In genomic region chr7:90042364-90042763, GRCm38 (mm10) we compare ENCODE assay signal across 10 mouse cellular contexts.
DNase-seq lines count a peak whose midpoint lies in the region; ATAC-seq and TF ChIP-seq lines count a peak whose summit lies in the region.
"Had no signal": no experiment of that assay in that cellular context is flagged by ENCODE, and none has a peak within 500 bp of the region (broad histone marks: within the 10 kb centered on the region; RNA-seq: fewer than 3 reads in every experiment).

No protein-coding gene starts in this region.

- H3K36me3 ChIP-seq in embryonic facial prominence, embryonic 12.5 days: no peaks in the 10 kb centered on the region
- no peaks in the 10 kb centered on the region for H3K36me3 ChIP-seq in liver, embryonic 15.5 days (replicated peaks)
- no peaks in the 10 kb centered on the region for H3K36me3 ChIP-seq in hindbrain, postnatal 0 days (ENCODE audit: insufficient read depth, low read length)
- H3K36me3 ChIP-seq: hindbrain, embryonic 15.5 days had no signal

- no peak for ATAC-seq in embryonic facial prominence, embryonic 12.5 days (ENCODE audit: insufficient number of reproducible peaks, insufficient read depth, low FRiP score, low TSS enrichment)
- ATAC-seq in liver, embryonic 15.5 days (ENCODE audit: insufficient read depth): peak; percentile 83
- ATAC-seq in hindbrain, postnatal 0 days: no peak

- WGBS in embryonic facial prominence, embryonic 12.5 days: 88% methylated on average over 7 of the region's 7 CpGs
- WGBS in liver, embryonic 15.5 days (ENCODE audit: insufficient replicate concordance): 20% methylated on average over 7 of the region's 7 CpGs
- 77% methylated on average over 7 of the region's 7 CpGs for WGBS in hindbrain, postnatal 0 days

- H3K27ac ChIP-seq in gastrocnemius, adult 2 months: peak overlapping the region; percentile 86
- peak overlapping the region; percentile 60; the same call in 1 of the 2 replicates for H3K27ac ChIP-seq in embryonic facial prominence, embryonic 12.5 days
- H3K27ac ChIP-seq in liver, embryonic 15.5 days (replicated peaks): peak overlapping the region; percentile 91
- H3K27ac ChIP-seq in hindbrain, postnatal 0 days: no peak overlapping the region
- H3K27ac ChIP-seq: hindbrain, embryonic 15.5 days had no signal

- TF ChIP-seq CTCF in gastrocnemius, adult 2 months (IDR thresholded peaks at IDR 0.05): no peak
- TF ChIP-seq CTCF in hindbrain, postnatal 0 days (IDR thresholded peaks at IDR 0.05; ENCODE audit: low read depth): no peak

- H3K9me3 ChIP-seq in embryonic facial prominence, embryonic 12.5 days: no peaks in the 10 kb centered on the region
- H3K9me3 ChIP-seq in liver, embryonic 15.5 days (replicated peaks): no peaks in the 10 kb centered on the region
- H3K9me3 ChIP-seq in hindbrain, postnatal 0 days (ENCODE audit: low read length): no peaks in the 10 kb centered on the region
- H3K9me3 ChIP-seq: hindbrain, embryonic 15.5 days had no signal

- H3K4me2 ChIP-seq in embryonic facial prominence, embryonic 12.5 days (replicated peaks): no peak overlapping the region
- peak overlapping the region; percentile 56 for H3K4me2 ChIP-seq in liver, embryonic 15.5 days
- no peak overlapping the region for H3K4me2 ChIP-seq in hindbrain, postnatal 0 days (ENCODE audit: low read depth, low read length)
- H3K4me2 ChIP-seq: hindbrain, embryonic 15.5 days had no signal

- H3K4me3 ChIP-seq in gastrocnemius, adult 2 months: no peak overlapping the region
- H3K4me3 ChIP-seq in embryonic facial prominence, embryonic 12.5 days: no peak overlapping the region
- peak overlapping the region; percentile 18; the same call in 1 of the 2 replicates for H3K4me3 ChIP-seq in liver, embryonic 15.5 days (replicated peaks)
- H3K4me3 ChIP-seq in hindbrain, postnatal 0 days (ENCODE audit: low read length): no peak overlapping the region
- H3K4me3 ChIP-seq: hindbrain, embryonic 15.5 days had no signal

- no peak overlapping the region for H3K9ac ChIP-seq in embryonic facial prominence, embryonic 12.5 days
- peak overlapping the region; percentile 48 for H3K9ac ChIP-seq in liver, embryonic 15.5 days
- H3K9ac ChIP-seq in hindbrain, postnatal 0 days (replicated peaks; ENCODE audit: low read length): no peak overlapping the region
- H3K9ac ChIP-seq: hindbrain, embryonic 15.5 days had no signal

- H3K4me1 ChIP-seq in embryonic facial prominence, embryonic 12.5 days: peaks cover 16% of the 10 kb centered on the region
- H3K4me1 ChIP-seq in liver, embryonic 15.5 days (replicated peaks): peaks cover 79% of the 10 kb centered on the region
- H3K4me1 ChIP-seq in hindbrain, postnatal 0 days (ENCODE audit: insufficient read depth, low read length): 0 out of 2 replicates have a peak, but pooled peaks cover 4% of the 10 kb centered on the region
- H3K4me1 ChIP-seq: hindbrain, embryonic 15.5 days had no signal

- no peaks in the 10 kb centered on the region for H3K27me3 ChIP-seq in embryonic facial prominence, embryonic 12.5 days
- no peaks in the 10 kb centered on the region for H3K27me3 ChIP-seq in liver, embryonic 15.5 days
- H3K27me3 ChIP-seq in hindbrain, postnatal 0 days (ENCODE audit: insufficient read depth, low read length): no peaks in the 10 kb centered on the region
- H3K27me3 ChIP-seq: CH12.LX; hindbrain, embryonic 15.5 days had no signal

- DNase-seq in gastrocnemius, adult 2 months: peak; percentile 33
- DNase-seq in gastrocnemius, adult 18-20 months (ENCODE audit: low spot score): no peak
- DNase-seq in 416B (ENCODE audit: low read depth): peak; percentile 92
- no peak for DNase-seq in right cerebral cortex, adult 18-20 months
- no peak for DNase-seq in hindbrain, postnatal 0 days (ENCODE audit: low spot score)
- no peak for DNase-seq in ovary, adult 18-20 months (ENCODE audit: low spot score)

- intact Hi-C loops in gastrocnemius, adult 2 months (cut with DNase I): no loop called here

Comparison
In these comparisons a context has a peak if more than half of its experiments do, and no peak if none do; other contexts are left out.
1. DNase-seq: peak in gastrocnemius, adult 2 months (single experiment) and 416B (single experiment); none in gastrocnemius, adult 18-20 months (single experiment), right cerebral cortex, adult 18-20 months (single experiment), hindbrain, postnatal 0 days (single experiment) and ovary, adult 18-20 months (single experiment).